Mouse (Mus musculus): ENCODE data around the gene Sptlc3. TPM values are rescaled to one million over a fixed set of nuclear protein-coding genes. Genes with fewer than 3 reads are reported as not detected.

Gene Sptlc3
- not detected for polyA plus RNA-seq (2017; shearing (Covaris generic))

DNA sequence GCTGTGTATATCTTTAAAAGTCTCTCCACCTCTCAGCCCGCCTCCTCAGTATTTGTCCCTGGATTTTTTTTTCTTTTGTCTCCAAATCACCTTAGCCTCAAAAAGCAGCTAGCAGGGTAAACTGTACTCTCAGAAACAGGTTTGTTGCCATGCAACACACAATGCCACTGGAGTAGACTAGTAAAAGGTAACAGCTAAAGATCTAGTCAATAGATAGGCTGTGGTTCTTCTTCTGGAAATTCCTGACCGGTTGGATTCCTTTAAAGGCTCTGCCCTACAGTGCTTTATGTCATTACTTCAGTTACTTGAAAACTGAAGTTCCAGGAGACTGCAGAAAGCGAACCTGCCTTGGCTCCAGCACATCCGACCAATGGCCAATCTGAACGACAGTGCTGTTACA is at the start of gene Sptlc3:
TSS of gene Sptlc3 (plus strand) at position 78 of the 400 bp plus-strand sequence.

DNA sequence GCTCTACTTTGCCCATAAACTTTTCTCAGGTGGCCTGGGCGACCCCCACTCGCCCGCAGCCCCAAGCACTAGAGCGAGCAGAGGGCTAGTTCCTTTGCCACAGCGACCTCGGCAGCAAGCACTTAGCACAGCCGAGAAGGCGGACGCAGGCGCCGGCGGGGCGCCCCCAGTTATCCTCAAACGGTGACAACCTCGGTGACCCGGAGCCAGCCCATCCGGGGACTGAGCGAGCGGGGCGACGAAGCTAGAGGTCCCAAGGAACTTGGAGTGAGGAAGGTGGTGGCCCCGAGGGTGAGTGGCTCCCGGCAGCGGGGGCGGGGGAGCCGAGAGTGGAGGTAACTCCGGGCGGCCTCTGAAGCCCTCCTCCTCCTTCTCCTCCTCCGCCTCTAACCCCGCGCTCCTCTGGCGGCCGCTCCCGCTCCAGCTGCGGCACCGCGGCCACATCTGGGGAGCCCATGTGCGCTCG is 184.1 kb downstream of the Sptlc3 start, which contains the start of gene Ism1:
TSS of gene Ism1 (plus strand) at position 370 of the 466 bp plus-strand sequence.

Other genes starting within 250 kb of the Sptlc3 start
- gene Ism1, start 184.3 kb downstream of the Sptlc3 start, polyA plus RNA-seq (2017; shearing (Covaris generic)): not detected

All from inflammation-experienced regulatory T-cells, adult 16 weeks (primary cell).